Mouse (Mus musculus) ES-Bruce4 (cell line): ENCODE results near the gene Iqca. TPM values are rescaled to one million over a fixed set of nuclear protein-coding genes. Genes with fewer than 3 reads are reported as not detected.

ENCODE experiments used
- H3K27ac ChIP-seq: 2 replicates; pipeline ENCODE4 v1.5.1; 2012; ENCODE audit warnings: low read length, inconsistent platforms; ENCODE audit not compliant: insufficient read depth
- H3K27me3 ChIP-seq: 2 replicates; pipeline ENCODE4 v1.6.1; 2012; ENCODE audit warnings: mild to moderate bottlenecking, low read length, inconsistent platforms; ENCODE audit not compliant: control insufficient read depth, poor library complexity, insufficient read depth, severe bottlenecking
- H3K36me3 ChIP-seq: 2 replicates; pipeline ENCODE4 v1.6.1; 2012; ENCODE audit warnings: inconsistent platforms, mild to moderate bottlenecking, low read length, moderate library complexity; ENCODE audit not compliant: control insufficient read depth, poor library complexity, insufficient read depth, severe bottlenecking
- H3K4me1 ChIP-seq: one replicate; pipeline ENCODE4 v1.8.1; 2011; ENCODE audit warnings: low read length; ENCODE audit not compliant: control insufficient read depth, insufficient read depth
- H3K4me3 ChIP-seq: 2 replicates; pipeline ENCODE4 v1.5.1; 2011; ENCODE audit warnings: low read depth, mild to moderate bottlenecking, low read length
- H3K9ac ChIP-seq: 2 replicates; pipeline ENCODE4 v1.6.1; 2012; ENCODE audit warnings: low read depth, mild to moderate bottlenecking, inconsistent platforms; ENCODE audit not compliant: poor library complexity, severe bottlenecking
- H3K9me3 ChIP-seq: replicated peaks from 2 replicates; pipeline ENCODE4 v1.6.1; 2012; ENCODE audit warnings: mild to moderate bottlenecking, low read length, inconsistent platforms; ENCODE audit not compliant: control insufficient read depth, poor library complexity, insufficient read depth, severe bottlenecking
- CTCF ChIP-seq: IDR thresholded peaks from one replicate; pipeline ENCODE4 v1.8.1; 2011; ENCODE audit warnings: low read depth, low read length
- EP300 ChIP-seq: IDR thresholded peaks from 2 replicates; pipeline ENCODE4 v1.6.1; 2011; ENCODE audit warnings: low read depth, low read length; ENCODE audit not compliant: insufficient read depth
- POLR2A ChIP-seq: IDR thresholded peaks from one replicate; pipeline ENCODE4 v1.8.1; 2011; ENCODE audit warnings: low read length; ENCODE audit not compliant: insufficient read depth
- polyA plus RNA-seq: library from polyadenylated mRNA; stranded (reverse); fragments of >200 nt; gene quantifications from 2 replicates; pipeline ENCODE4 v1.2.4, GENCODE M21; 2011; ENCODE audit warnings: low read depth; ENCODE audit not compliant: missing spikeins, insufficient read depth, insufficient read length

The Iqca gene
- polyA plus RNA-seq, 1 experiment: not detected

DNA sequence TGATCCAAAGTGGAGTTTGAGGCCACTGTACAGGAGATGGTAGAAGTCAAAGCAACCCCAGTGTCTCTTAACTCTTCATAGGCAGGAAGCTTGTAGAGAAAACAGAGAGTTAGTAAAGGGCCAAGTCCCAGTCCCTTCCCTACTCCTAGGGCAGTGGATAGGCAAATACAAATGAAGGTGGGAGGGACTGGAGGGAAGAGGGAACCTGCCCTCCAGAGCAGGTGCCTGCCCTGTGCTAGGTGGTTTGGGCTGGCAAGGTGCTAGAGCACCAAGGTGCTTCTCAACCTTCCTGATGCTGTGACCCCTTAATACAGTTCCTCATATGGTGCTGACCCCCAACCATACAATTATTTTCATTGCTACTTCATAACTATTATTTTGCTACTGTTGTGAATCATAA lies 24.4 kb upstream of the Iqca start:
- no peak overlapping the region for H3K27ac ChIP-seq
- H3K9ac ChIP-seq: no peak overlapping the region
- no peaks in the 10 kb centered on the region for H3K36me3 ChIP-seq
- no peaks in the 10 kb centered on the region for H3K4me1 ChIP-seq
- no peak for TF ChIP-seq POLR2A
- TF ChIP-seq CTCF: no peak
- no peak for TF ChIP-seq EP300
- H3K9me3 ChIP-seq: no peaks in the 10 kb centered on the region
- no peaks in the 10 kb centered on the region; the same call in 1 of the 2 replicates for H3K27me3 ChIP-seq
- H3K4me3 ChIP-seq: no peak overlapping the region

- Histone ChIP-seq H3K4me1 (no peaks in the 10 kb centered on the region), H3K9ac (no peak overlapping the region)
- no peak for TF ChIP-seq CTCF
- TF ChIP-seq POLR2A: no peak
- TF ChIP-seq EP300: no peak
Measured at GRCm38 (mm10) chr1:90176223-90176622, 23.0 kb upstream of the Iqca start.

DNA sequence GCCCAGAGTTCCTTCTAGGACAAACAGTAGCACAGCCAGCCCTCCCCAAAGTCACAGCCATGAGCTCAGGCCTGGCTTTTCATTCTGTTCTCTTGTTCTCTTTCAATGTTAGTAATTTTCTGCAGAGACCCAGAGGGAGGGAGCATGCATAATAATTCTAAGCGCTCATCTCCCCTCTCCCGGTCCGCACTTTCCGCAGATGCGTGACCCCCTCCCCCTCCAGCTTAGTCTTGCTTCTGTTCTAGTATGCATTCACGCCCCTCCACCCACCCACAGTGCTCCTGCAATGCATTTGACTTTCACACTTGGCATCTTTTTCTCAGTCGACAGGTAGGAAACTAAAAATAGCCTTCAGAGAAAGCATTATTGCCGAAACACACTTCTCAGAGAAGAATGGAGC lies 21.1 kb upstream of the Iqca start:
- H3K9me3 ChIP-seq: no peaks in the 10 kb centered on the region
- no peaks in the 10 kb centered on the region for H3K36me3 ChIP-seq
- no peak overlapping the region for H3K9ac ChIP-seq
- H3K27me3 ChIP-seq: no peaks in the 10 kb centered on the region
- no peak overlapping the region for H3K27ac ChIP-seq
- TF ChIP-seq EP300: no peak
- no peak for TF ChIP-seq POLR2A
- TF ChIP-seq CTCF: no peak
- H3K4me3 ChIP-seq: no peak overlapping the region
- H3K4me1 ChIP-seq: no peaks in the 10 kb centered on the region

More at GRCm38 (mm10) chr1:90176223-90176622, 23.0 kb upstream of the Iqca start:
- no peaks in the 10 kb centered on the region for H3K36me3 ChIP-seq
- no peaks in the 10 kb centered on the region for H3K9me3 ChIP-seq
- H3K27ac ChIP-seq: no peak overlapping the region
- H3K4me3 ChIP-seq: no peak overlapping the region
- no peaks in the 10 kb centered on the region for H3K27me3 ChIP-seq

- no peaks in the 10 kb centered on the region for H3K9me3 ChIP-seq
- H3K27me3 ChIP-seq: no peaks in the 10 kb centered on the region
- H3K9ac ChIP-seq: no peak overlapping the region
- H3K27ac ChIP-seq: no peak overlapping the region
- H3K36me3 ChIP-seq: no peaks in the 10 kb centered on the region
- TF ChIP-seq EP300: no peak
- no peak for TF ChIP-seq CTCF
- no peak for TF ChIP-seq POLR2A
- H3K4me1 ChIP-seq: no peaks in the 10 kb centered on the region
- H3K4me3 ChIP-seq: no peak overlapping the region
Measured at GRCm38 (mm10) chr1:90164319-90164718, 11.1 kb upstream of the Iqca start.

DNA sequence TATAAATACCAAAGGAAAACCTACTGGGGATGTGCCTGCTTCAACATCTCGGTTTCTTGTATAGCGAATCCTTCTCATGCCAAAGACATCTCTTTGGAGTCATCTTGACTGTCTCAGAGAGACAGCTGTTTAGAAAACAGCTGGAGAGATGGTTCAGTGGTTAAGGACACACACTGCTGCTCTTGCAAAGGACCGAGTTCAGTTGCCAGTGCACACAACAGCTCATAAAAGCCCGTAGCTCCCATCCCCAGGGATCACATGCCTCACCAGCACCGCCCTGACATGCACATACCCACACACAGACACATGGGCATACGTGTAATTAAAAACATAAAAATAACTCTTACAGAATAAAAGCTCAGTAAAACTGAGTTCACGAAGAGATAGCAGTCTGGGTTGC lies 10.0 kb upstream of the Iqca start:
- Histone ChIP-seq H3K9me3 (no peaks in the 10 kb centered on the region), H3K9ac (no peak overlapping the region), H3K36me3 (no peaks in the 10 kb centered on the region), H3K4me1 (no peaks in the 10 kb centered on the region), H3K27ac (no peak overlapping the region), H3K4me3 (no peak overlapping the region), H3K27me3 (no peaks in the 10 kb centered on the region)
- TF ChIP-seq POLR2A (no peak), EP300 (no peak), CTCF (no peak)

GRCm38 (mm10) chr1:90162379-90162857 lies 9.2 kb upstream of the Iqca start:
- TF ChIP-seq CTCF: no peak
- no peak for TF ChIP-seq POLR2A
- TF ChIP-seq EP300: no peak
- Histone ChIP-seq H3K4me3 (no peak overlapping the region), H3K9ac (no peak overlapping the region), H3K27ac (no peak overlapping the region), H3K4me1 (no peaks in the 10 kb centered on the region), H3K36me3 (no peaks in the 10 kb centered on the region), H3K9me3 (no peaks in the 10 kb centered on the region), H3K27me3 (no peaks in the 10 kb centered on the region)
